Mouse (Mus musculus): ENCODE data around the gene Gm28038.

Gene Gm28038

GRCm38 (mm10) chr2:30285416-30286181 is 4.8 kb downstream of the Gm28038 start:
- no peak for DNase-seq (ENCODE audit: low read depth, low spot score)

DNA sequence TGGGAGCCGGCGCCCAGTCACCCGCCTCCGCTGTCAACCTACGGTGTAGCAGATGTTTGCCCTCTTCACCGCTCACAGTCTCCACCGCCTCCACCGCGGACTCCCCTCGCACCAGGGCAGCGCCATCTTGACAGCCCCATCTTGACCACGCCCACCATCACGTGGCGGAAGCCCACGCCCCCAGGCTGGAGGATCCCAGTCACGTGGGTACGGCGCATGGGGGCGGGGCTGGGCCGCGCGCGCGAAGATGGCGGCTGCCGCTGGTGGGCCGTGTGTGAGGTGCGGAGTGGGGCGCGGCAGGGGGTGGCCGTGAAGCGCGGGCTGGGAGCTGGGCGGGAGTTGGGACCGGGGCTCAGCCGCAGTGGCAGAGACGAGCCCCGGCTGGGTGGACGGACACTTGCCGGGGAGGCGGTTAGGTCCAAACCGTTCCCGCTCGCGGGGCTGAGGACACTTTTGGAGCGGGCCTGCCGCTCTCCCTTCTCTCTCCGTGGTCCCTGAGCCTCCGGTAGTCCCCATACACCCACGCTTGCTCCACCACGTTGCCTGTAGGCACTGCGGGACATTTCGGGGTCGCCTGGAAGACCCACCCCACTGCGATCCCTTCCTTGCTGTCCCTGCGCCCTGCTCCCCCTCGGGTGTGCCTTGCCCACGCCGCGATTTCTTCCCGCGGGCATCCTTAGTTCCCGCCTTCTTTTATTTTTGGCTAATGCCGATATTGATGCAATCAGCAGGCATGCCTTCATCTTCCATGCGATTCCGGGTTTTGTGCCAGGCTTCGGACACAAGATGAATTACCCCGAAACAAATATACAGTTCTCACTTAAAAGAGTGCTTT is 5.6 kb downstream of the Gm28038 start, which contains the start of the genes Dolk and Nup188:
Gene Dolk, minus strand, starts transcription at position 143 of the 835 bp plus-strand sequence.
Gene Nup188, plus strand, starts transcription at position 206 of the 835 bp plus-strand sequence.
- peak; percentile 93 for DNase-seq (ENCODE audit: low read depth, low spot score)

DNA sequence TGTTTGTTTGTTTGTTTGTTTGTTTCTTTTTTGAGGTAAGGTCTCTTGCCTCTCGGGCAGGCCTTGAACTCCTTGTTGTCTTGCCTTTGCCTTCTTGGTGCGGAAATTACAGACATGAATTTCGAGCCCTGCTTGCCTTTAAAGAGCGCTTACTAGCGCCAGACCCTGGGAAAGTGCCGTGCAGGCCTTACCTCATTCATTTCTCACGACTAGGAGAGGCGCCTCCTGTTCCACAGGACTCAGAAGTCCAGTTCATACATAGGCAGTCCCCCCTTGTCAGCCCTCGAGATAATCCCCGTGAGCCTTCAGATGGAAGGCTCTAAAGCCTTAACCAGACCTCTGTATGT is 6.2 kb downstream of the Gm28038 start:
- DNase-seq (ENCODE audit: low read depth, low spot score): peak; percentile 51

GRCm38 (mm10) chr2:30299525-30299924 is 18.7 kb downstream of the Gm28038 start:
- peak; percentile 39 for DNase-seq (ENCODE audit: low read depth, low spot score)

GRCm38 (mm10) chr2:30299966-30300365 is 19.1 kb downstream of the Gm28038 start:
- no peak for DNase-seq (ENCODE audit: low read depth, low spot score)

GRCm38 (mm10) chr2:30306087-30306486 is 25.2 kb downstream of the Gm28038 start:
- DNase-seq (ENCODE audit: low read depth, low spot score): no peak

DNA sequence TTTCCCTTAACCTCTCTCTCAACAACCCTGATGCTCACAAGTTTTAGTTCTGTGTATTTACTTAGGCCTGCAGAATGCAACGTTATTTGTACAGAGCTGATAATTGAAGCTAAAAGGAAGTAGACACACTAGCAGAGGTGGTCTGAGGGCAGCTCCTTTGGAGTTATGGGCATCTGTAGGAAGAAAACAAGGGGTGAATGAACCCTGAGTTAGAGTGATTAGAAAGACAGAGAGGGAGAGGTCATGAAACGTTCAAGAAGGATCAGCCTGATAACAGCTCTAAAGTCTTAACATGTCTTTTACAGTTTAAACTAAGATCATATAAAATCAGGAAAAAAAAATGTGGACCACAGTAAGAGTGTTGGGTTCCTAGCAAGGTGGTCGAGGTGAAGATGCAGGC is 28.5 kb downstream of the Gm28038 start:
- no peak for DNase-seq (ENCODE audit: low read depth, low spot score)

DNA sequence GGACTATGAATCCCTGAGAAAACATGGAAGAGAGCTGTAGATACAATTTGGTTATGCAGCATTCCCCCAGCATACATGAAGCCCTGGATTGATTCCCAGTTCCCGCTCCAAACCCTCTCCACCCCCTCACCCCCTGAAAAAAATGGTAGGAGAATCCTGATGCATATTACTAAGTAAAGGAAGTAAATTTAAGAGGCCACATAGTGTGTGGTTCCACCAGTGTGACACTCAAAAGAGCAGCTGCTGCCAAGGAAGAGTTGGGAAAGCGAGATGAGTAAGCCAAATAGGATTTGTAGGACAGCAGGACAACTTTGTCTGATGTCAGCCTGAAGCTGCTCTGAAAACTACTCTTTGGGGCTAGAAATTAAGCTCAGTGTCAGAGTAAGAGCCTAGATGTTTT is 30.6 kb downstream of the Gm28038 start:
- no peak for DNase-seq (ENCODE audit: low read depth, low spot score)

- peak; percentile 64 for DNase-seq (ENCODE audit: low read depth, low spot score)
These were observed 35.3 kb downstream of the Gm28038 start for GRCm38 (mm10) chr2:30316136-30316535.

GRCm38 (mm10) chr2:30316955-30317354 is 36.1 kb downstream of the Gm28038 start:
- DNase-seq (ENCODE audit: low read depth, low spot score): no peak

GRCm38 (mm10) chr2:30319260-30319659 is 38.4 kb downstream of the Gm28038 start:
- DNase-seq (ENCODE audit: low read depth, low spot score): no peak

- DNase-seq (ENCODE audit: low read depth, low spot score): no peak
These were observed 42.3 kb downstream of the Gm28038 start for GRCm38 (mm10) chr2:30323111-30323510.

- no peak for DNase-seq (ENCODE audit: low read depth, low spot score)
These were observed 44.5 kb downstream of the Gm28038 start for GRCm38 (mm10) chr2:30325296-30325695.

DNA sequence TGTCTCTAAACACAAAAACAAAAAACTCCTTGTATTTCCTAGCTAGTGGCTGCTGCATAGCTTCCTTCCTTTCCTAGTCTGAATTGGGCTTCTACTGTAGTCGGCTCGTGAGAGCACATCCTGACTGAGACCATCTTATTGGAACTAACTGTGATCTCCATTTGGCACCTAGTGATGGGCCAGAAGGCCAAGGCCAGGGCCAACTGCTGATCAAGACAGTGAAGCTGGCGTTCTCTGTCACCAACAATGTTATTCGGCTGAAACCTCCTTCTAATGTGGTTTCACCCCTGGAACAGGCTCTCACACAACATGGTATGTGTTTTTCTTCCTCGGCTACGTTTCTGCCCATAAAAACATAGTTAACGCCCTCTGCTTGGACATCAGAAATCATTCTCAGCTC is 46.4 kb downstream of the Gm28038 start:
- no peak for DNase-seq (ENCODE audit: low read depth, low spot score)

DNA sequence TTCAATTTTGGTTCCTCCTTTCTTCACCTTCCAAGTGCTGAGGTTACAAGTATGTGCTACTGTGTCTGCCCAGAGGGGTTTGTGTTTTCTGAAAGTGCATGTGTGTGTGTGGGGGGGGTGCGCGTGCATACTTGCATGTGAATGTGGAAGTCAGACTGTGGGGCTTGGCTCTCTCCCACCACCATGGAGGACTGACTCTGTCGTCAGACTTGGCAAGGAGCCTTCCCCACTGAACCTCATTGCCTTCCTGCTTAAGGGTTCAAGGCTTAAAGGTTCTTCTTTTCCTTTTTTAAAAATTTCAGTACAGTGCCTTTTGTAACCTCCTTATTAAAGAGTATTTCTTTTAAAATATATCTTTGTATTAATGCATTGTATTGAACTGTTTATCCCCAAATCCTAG is 47.9 kb downstream of the Gm28038 start:
- no peak for DNase-seq (ENCODE audit: low read depth, low spot score)

DNA sequence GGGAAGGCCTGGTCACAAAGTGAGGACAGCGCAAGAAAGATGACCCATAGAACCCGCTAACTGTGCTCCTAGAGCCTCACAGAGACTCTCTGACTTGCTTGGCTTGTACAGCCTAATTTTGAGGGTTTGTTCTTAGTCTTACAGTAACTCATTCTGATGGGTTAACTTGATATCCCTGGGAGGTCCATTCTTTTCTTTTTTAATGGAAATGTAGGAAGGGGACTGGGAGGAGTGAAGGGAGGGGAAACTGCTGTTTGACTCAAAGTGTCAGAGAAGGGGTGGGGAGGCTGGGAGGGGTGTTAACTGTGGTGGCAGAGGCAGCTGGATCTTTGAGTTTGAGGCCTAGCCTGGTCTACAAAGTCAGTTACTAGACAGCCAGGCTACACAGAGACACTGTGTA is 54.5 kb downstream of the Gm28038 start:
- DNase-seq (ENCODE audit: low read depth, low spot score): peak; percentile 96

- peak; percentile 78 for DNase-seq (ENCODE audit: low read depth, low spot score)
These were observed 55.5 kb downstream of the Gm28038 start for GRCm38 (mm10) chr2:30336174-30336915.

DNA sequence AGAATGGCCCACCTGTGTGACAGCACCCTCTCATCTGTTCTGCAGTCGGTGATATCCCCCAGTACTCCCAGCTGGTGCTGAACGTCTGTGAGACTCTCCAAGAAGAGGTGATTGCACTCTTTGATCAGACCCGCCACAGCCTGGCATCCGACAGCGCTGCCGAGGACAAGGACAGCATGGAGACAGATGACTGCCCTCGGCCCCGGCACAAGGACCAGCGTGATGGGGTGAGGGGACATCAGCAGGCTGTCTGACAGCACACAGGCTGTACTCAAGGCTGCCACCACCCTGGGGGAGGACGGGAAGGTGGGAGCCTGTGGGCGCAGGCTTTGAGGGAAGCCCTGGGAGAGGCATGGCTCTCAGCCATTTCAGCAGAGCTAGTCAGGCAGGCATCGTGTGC is 56.3 kb downstream of the Gm28038 start:
- DNase-seq (ENCODE audit: low read depth, low spot score): no peak

DNA sequence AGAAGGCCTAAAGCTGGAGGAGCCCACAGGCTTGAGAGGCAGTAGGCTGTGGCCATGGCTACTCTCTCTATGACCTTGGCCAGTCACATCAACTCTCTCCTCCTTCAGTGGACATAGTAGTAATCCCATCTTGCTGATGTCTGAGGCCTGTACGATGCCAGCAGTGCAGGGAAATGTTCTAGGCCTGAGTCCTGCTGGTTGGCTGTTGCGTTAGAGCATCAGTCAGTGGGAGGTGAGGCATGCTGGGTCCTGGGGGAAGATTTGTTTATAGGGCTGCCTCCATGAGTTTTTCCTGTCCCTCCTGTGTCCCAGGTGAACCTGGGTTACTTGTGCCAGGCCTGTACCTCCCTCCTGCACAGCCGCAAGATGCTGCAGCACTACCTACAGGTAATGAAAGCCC is 61.2 kb downstream of the Gm28038 start:
- DNase-seq (ENCODE audit: low read depth, low spot score): no peak

DNA sequence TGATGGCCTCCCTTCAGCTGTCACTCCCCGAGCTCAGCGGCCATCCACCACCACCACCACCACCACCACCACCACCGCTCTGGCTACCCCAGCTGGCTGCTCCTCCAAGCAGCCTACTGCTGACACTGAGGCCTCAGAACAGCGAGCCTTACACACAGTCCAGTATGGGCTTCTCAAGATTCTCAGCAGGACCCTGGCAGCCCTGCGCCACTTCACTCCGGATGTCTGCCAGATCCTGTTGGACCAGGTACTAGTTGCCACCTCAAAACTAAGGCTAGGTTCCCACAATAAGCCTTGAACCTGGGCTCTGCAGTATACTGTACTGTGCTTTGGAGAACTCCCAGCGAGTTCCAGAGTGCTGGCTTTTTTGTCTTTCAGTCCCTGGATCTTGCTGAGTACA is 61.7 kb downstream of the Gm28038 start:
- no peak for DNase-seq (ENCODE audit: low read depth, low spot score)

- DNase-seq (ENCODE audit: low read depth, low spot score): no peak
These were observed 62.8 kb downstream of the Gm28038 start for GRCm38 (mm10) chr2:30343601-30344137.

Data from R1 (cell line).